Mouse (Mus musculus) C2C12 (cell line): ENCODE data around the gene Dmkn.

ENCODE experiments used
- CEBPB ChIP-seq: IDR thresholded peaks from one replicate; pipeline ENCODE4 v1.6.1; 2011; ENCODE audit warnings: low read depth, mild to moderate bottlenecking, control low read depth, moderate library complexity
- CTCF ChIP-seq: IDR thresholded peaks from one replicate; pipeline ENCODE4 v1.5.1; 2011; ENCODE audit not compliant: control insufficient read depth, insufficient read depth, insufficient read length
- MAX ChIP-seq: IDR thresholded peaks from one replicate; pipeline ENCODE4 v1.6.1; 2011; ENCODE audit warnings: mild to moderate bottlenecking, control low read depth
- MYOD1 ChIP-seq: IDR thresholded peaks from one replicate; pipeline ENCODE4 v1.6.1; 2011; ENCODE audit warnings: low read depth; ENCODE audit not compliant: control insufficient read depth, insufficient read length
- MYOG ChIP-seq: IDR thresholded peaks from one replicate; pipeline ENCODE4 v1.6.1; 2011; ENCODE audit not compliant: control insufficient read depth, insufficient read length; ENCODE audit errors: extremely low read depth

GRCm38 (mm10) chr7:30749824-30750606 is 13.5 kb upstream of the Dmkn start:
- no peak for TF ChIP-seq CEBPB
- TF ChIP-seq CTCF: no peak
- no peak for TF ChIP-seq MAX
- TF ChIP-seq MYOD1: no peak
- no peak for TF ChIP-seq MYOG
